Mouse (Mus musculus): Measurements from ENCODE around the gene Asb17. TPM values are rescaled to one million over a fixed set of nuclear protein-coding genes. Genes with fewer than 3 reads are reported as not detected.

The Asb17 gene
- polyA plus RNA-seq, 1 experiment from 2014 or later = 0.32 TPM

DNA sequence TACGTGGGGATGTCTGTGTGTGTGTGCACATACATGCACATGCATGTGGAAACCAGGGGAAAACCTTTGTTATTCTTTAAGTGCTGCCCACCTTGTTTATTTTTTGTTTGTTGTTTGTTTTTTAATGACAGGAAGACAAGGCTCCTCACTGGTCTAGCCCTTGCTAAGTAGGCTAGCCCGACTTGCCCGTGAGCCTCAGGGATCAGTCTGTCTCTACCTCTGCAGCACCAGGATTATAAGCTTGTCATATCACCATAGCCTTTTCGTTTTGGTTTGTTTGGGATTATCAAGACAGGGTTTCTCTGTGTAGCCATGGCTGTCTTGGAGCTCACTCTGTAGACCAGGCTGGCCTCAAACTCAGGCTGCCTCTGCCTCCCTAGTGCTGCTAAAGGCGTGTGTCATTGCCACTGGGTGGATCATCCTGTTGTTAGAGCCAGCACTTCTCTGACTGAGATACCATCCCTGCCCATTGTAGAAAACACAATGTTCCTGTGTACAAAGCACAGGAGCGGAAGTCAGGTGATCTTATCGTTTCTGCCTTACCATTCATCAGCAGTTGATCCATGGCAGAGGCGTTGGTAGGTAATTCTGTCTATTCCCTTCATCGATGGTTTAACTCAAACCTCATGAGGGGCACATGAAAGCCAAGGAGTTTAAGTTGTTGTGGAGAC, 37.1 kb upstream of the Asb17 start:
- Histone ChIP-seq H3K27ac (replicated peaks; ENCODE audit: low read depth, low read length) (no peak overlapping the region), H3K4me1 (ENCODE audit: control insufficient read depth, insufficient read depth, low read length) (peaks cover 15% of the 10 kb centered on the region), H3K4me3 (ENCODE audit: low read depth, low read length) (no peak overlapping the region), H3K9ac (ENCODE audit: low read length) (no peak overlapping the region), H3K9me3 (ENCODE audit: control insufficient read depth, low read length) (no peaks in the 10 kb centered on the region), H3K4me2 (ENCODE audit: low read depth, severe bottlenecking) (no peak overlapping the region), H3K27me3 (ENCODE audit: control insufficient read depth, insufficient read depth, low read length) (no peaks in the 10 kb centered on the region), H3K36me3 (ENCODE audit: control insufficient read depth, insufficient read depth, low read length) (no peaks in the 10 kb centered on the region)
- DNase-seq (ENCODE audit: low spot score) = no peak
- 89% methylated on average over 9 of the region's 9 CpGs for WGBS
- ATAC-seq (ENCODE audit: insufficient number of reproducible peaks, low FRiP score, low TSS enrichment, low read depth) = peak; percentile 8; the same call in 1 of the 2 replicates

GRCm38 (mm10) chr3:153807444-153808149, 36.4 kb upstream of the Asb17 start:
- Histone ChIP-seq H3K4me1 (ENCODE audit: control insufficient read depth, insufficient read depth, low read length) (peaks cover 15% of the 10 kb centered on the region), H3K27me3 (ENCODE audit: control insufficient read depth, insufficient read depth, low read length) (no peaks in the 10 kb centered on the region), H3K4me2 (ENCODE audit: low read depth, severe bottlenecking) (no peak overlapping the region), H3K9me3 (ENCODE audit: control insufficient read depth, low read length) (no peaks in the 10 kb centered on the region), H3K36me3 (ENCODE audit: control insufficient read depth, insufficient read depth, low read length) (no peaks in the 10 kb centered on the region), H3K9ac (ENCODE audit: low read length) (no peak overlapping the region), H3K27ac (replicated peaks; ENCODE audit: low read depth, low read length) (no peak overlapping the region), H3K4me3 (ENCODE audit: low read depth, low read length) (no peak overlapping the region)
- WGBS = 87% methylated on average over 9 of the region's 9 CpGs
- no peak for ATAC-seq (ENCODE audit: insufficient number of reproducible peaks, low FRiP score, low TSS enrichment, low read depth)
- DNase-seq (ENCODE audit: low spot score) = no peak

DNA sequence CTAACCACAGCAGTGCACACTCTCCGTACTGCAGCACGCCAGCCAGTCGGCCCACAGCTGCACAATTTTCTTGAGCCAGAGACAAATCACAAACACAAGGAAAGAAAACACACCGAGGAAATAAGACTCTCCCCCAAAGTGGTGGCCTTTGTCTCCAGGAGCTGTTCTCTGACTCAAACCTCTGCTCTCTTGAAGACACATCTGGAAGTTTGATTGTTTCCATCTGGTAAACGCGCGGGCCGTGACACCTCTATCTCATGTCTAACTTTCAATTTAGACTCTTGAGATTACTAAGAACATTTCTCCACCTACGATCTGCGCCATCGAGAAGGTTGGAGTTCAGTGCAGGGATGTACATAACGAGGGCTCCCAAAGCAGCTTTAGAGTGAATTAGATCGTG, 35.6 kb upstream of the Asb17 start:
- Histone ChIP-seq H3K36me3 (ENCODE audit: control insufficient read depth, insufficient read depth, low read length) (no peaks in the 10 kb centered on the region), H3K27me3 (ENCODE audit: control insufficient read depth, insufficient read depth, low read length) (no peaks in the 10 kb centered on the region), H3K9me3 (ENCODE audit: control insufficient read depth, low read length) (no peaks in the 10 kb centered on the region), H3K9ac (ENCODE audit: low read length) (no peak overlapping the region), H3K27ac (replicated peaks; ENCODE audit: low read depth, low read length) (no peak overlapping the region), H3K4me1 (ENCODE audit: control insufficient read depth, insufficient read depth, low read length) (peaks cover 15% of the 10 kb centered on the region), H3K4me3 (ENCODE audit: low read depth, low read length) (no peak overlapping the region), H3K4me2 (ENCODE audit: low read depth, severe bottlenecking) (no peak overlapping the region)
- 44% methylated on average over 13 of the region's 13 CpGs for WGBS
- ATAC-seq (ENCODE audit: insufficient number of reproducible peaks, low FRiP score, low TSS enrichment, low read depth) = no peak
- peak; percentile 56 for DNase-seq (ENCODE audit: low spot score)

GRCm38 (mm10) chr3:153814026-153814425, 30.0 kb upstream of the Asb17 start:
- DNase-seq (ENCODE audit: low spot score) = no peak
- 89% methylated on average over 8 of the region's 8 CpGs for WGBS
- no peak overlapping the region for H3K4me2 ChIP-seq (ENCODE audit: low read depth, severe bottlenecking)
- 0 out of 2 replicates have a peak, but pooled peaks cover 6% of the 10 kb centered on the region for H3K4me1 ChIP-seq (ENCODE audit: control insufficient read depth, insufficient read depth, low read length)
- H3K27ac ChIP-seq (replicated peaks; ENCODE audit: low read depth, low read length) = no peak overlapping the region
- ATAC-seq (ENCODE audit: insufficient number of reproducible peaks, low FRiP score, low TSS enrichment, low read depth) = no peak
- no peak overlapping the region for H3K4me3 ChIP-seq (ENCODE audit: low read depth, low read length)
- no peaks in the 10 kb centered on the region for H3K27me3 ChIP-seq (ENCODE audit: control insufficient read depth, insufficient read depth, low read length)
- H3K36me3 ChIP-seq (ENCODE audit: control insufficient read depth, insufficient read depth, low read length) = no peaks in the 10 kb centered on the region
- H3K9ac ChIP-seq (ENCODE audit: low read length) = no peak overlapping the region
- no peaks in the 10 kb centered on the region for H3K9me3 ChIP-seq (ENCODE audit: control insufficient read depth, low read length)

GRCm38 (mm10) chr3:153817376-153817890, 26.6 kb upstream of the Asb17 start:
- Histone ChIP-seq H3K9me3 (ENCODE audit: control insufficient read depth, low read length) (no peaks in the 10 kb centered on the region), H3K4me3 (ENCODE audit: low read depth, low read length) (no peak overlapping the region), H3K4me2 (ENCODE audit: low read depth, severe bottlenecking) (no peak overlapping the region), H3K9ac (ENCODE audit: low read length) (no peak overlapping the region), H3K4me1 (ENCODE audit: control insufficient read depth, insufficient read depth, low read length) (no peaks in the 10 kb centered on the region), H3K36me3 (ENCODE audit: control insufficient read depth, insufficient read depth, low read length) (no peaks in the 10 kb centered on the region), H3K27ac (replicated peaks; ENCODE audit: low read depth, low read length) (no peak overlapping the region), H3K27me3 (ENCODE audit: control insufficient read depth, insufficient read depth, low read length) (no peaks in the 10 kb centered on the region)
- no peak for ATAC-seq (ENCODE audit: insufficient number of reproducible peaks, low FRiP score, low TSS enrichment, low read depth)
- no peak for DNase-seq (ENCODE audit: low spot score)
- 82% methylated on average over 9 of the region's 9 CpGs for WGBS

DNA sequence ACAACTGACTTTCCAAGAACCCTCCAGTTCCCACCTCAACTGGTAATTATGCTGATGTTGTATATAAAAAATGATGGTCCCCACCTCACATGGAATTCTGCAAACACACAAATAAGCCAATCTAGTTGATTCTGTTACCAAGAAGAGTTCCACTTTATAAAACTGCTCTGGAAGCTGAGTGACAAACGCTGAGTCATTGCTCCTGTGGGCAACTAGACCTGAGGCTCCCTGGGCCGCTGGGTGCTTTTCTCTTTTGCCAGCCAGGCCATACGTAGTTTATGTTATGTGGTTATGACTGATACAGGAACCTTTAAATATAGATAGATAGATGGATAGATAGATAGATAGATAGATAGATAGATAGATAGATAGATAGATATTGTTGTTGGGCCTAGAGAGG, 25.3 kb upstream of the Asb17 start:
- ATAC-seq (ENCODE audit: insufficient number of reproducible peaks, low FRiP score, low TSS enrichment, low read depth) (no peak), DNase-seq (ENCODE audit: low spot score) (no peak)
- Histone ChIP-seq H3K27me3 (ENCODE audit: control insufficient read depth, insufficient read depth, low read length) (no peaks in the 10 kb centered on the region), H3K36me3 (ENCODE audit: control insufficient read depth, insufficient read depth, low read length) (no peaks in the 10 kb centered on the region), H3K4me2 (ENCODE audit: low read depth, severe bottlenecking) (no peak overlapping the region), H3K4me3 (ENCODE audit: low read depth, low read length) (no peak overlapping the region), H3K9me3 (ENCODE audit: control insufficient read depth, low read length) (no peaks in the 10 kb centered on the region), H3K4me1 (ENCODE audit: control insufficient read depth, insufficient read depth, low read length) (no peaks in the 10 kb centered on the region), H3K27ac (replicated peaks; ENCODE audit: low read depth, low read length) (no peak overlapping the region), H3K9ac (ENCODE audit: low read length) (no peak overlapping the region)
- WGBS = 95% methylated on average over 3 of the region's 3 CpGs

DNA sequence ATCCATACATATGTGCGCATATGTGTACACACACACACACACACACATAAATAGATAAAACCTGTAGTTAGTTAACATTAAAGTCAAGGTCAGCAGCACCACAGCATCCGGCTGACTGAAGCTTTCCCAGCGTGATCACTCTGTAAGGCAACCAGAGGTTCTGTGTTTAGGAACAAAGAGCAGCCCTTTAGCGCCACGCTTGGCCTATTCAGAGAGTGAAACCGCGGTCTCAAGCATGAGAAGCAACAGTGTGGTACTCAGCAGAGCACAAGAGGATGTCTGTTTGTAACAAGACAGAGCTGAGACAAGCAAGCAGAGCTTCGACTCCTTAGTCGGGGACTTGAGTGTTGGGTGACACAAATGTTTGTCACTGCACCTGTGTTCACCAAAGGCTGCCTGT, 24.6 kb upstream of the Asb17 start:
- no peak for ATAC-seq (ENCODE audit: insufficient number of reproducible peaks, low FRiP score, low TSS enrichment, low read depth)
- Histone ChIP-seq H3K9me3 (ENCODE audit: control insufficient read depth, low read length) (no peaks in the 10 kb centered on the region), H3K36me3 (ENCODE audit: control insufficient read depth, insufficient read depth, low read length) (no peaks in the 10 kb centered on the region), H3K27ac (replicated peaks; ENCODE audit: low read depth, low read length) (no peak overlapping the region), H3K4me1 (ENCODE audit: control insufficient read depth, insufficient read depth, low read length) (no peaks in the 10 kb centered on the region), H3K9ac (ENCODE audit: low read length) (no peak overlapping the region), H3K4me3 (ENCODE audit: low read depth, low read length) (no peak overlapping the region), H3K4me2 (ENCODE audit: low read depth, severe bottlenecking) (no peak overlapping the region), H3K27me3 (ENCODE audit: control insufficient read depth, insufficient read depth, low read length) (no peaks in the 10 kb centered on the region)
- no peak for DNase-seq (ENCODE audit: low spot score)
- 93% methylated on average over 9 of the region's 9 CpGs for WGBS

DNA sequence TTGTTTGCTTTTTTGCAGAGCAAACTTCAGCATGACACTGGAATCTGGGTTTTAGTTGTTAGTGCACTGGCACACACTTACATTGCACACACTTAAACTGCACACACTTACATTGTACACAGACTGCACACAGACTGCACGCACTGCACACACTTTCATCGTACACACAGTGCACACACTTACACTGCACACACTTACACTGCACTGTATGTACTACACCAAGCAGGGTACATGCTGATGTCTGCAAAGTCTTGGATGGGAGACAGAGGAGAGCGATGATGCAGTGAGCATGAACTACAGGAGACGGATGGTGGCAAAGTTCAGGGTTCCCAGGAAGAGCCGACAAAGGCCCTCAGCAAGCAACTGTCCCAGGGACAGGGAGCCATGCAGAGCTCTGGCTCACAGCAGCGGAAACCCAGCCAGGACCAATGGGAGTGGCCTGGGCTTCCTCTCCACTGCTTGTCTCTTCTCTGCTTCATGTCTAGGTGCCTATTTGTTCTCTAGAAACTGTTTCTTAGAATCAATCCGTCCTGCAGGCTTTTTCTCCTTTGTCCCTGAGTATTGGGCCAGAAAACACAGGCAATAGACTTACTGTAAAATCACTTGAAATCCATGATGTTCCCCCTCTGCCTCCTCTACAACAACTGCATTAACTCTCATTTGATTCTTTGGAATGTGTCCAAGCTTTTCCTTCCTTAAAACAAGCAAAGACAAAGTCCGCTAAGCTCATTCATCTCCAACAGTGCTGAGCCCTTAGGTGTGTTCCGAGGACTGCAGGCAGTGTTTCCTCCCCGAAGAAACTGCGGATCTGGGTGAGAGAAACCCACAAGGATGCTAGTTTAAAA, 20.1 kb upstream of the Asb17 start:
- Histone ChIP-seq H3K27me3 (ENCODE audit: control insufficient read depth, insufficient read depth, low read length) (no peaks in the 10 kb centered on the region), H3K36me3 (ENCODE audit: control insufficient read depth, insufficient read depth, low read length) (no peaks in the 10 kb centered on the region), H3K4me3 (ENCODE audit: low read depth, low read length) (no peak overlapping the region), H3K9me3 (ENCODE audit: control insufficient read depth, low read length) (no peaks in the 10 kb centered on the region), H3K27ac (replicated peaks; ENCODE audit: low read depth, low read length) (no peak overlapping the region), H3K9ac (ENCODE audit: low read length) (no peak overlapping the region), H3K4me1 (ENCODE audit: control insufficient read depth, insufficient read depth, low read length) (no peaks in the 10 kb centered on the region), H3K4me2 (ENCODE audit: low read depth, severe bottlenecking) (no peak overlapping the region)
- ATAC-seq (ENCODE audit: insufficient number of reproducible peaks, low FRiP score, low TSS enrichment, low read depth) (no peak), DNase-seq (ENCODE audit: low spot score) (no peak)
- 85% methylated on average over 11 of the region's 11 CpGs for WGBS
